Mouse (Mus musculus) kidney, postnatal 10 days (tissue): ENCODE results near the gene Fgfr1op.

Experiments
- DNase-seq: peaks from one replicate; pipeline ENCODE4 v3.0.0; 2021; ENCODE audit warnings: mixed read lengths

Gene Fgfr1op

DNA sequence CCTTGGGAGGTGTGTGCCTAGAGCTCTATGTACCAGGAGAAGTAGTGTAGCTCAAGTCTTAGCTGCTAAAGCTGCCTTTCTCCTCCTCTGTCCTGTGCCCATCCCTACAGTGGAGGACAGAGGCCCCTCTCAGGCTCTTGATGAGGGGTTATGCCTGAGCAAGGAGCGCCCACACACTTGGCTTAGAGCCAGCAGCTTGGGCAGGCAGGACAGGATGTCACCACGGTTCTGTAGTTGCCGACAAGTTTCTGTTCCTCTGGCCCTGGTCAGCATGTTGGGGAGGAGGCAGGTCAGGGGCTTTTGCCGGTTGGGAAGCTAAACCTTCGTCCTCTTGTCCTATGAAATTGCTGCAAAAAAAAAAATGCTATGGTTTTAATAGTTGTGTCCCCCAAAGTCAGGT, 66.8 kb downstream of the Fgfr1op start:
- peak; percentile 46 for DNase-seq

DNA sequence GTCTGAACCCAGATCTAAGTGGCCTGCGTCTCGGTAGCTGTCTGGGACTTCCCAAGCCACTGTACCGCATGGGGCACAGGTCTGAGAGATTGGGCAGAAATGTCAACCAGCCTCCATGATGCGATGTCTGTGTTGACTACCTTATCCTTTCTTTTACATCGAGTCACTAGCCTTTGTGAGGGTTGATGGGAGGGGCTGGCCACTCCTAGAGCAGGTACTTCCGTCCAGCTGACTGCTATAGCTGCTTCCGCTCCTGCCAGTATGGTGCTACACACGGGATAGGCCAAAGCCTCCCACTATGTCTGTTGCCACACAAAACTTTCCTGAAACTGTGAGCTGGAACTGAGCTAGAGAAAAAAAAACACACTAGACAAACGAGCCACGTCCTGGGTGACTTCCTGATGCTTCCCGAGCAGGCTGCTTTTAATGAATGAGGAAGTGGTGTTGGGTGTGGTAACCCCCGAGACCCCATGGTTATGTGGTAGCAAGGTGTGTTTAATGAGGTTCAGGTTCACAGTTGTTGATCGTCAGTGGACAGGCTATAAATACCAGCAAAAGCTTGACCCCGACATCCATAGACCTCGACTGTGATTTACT, 68.4 kb downstream of the Fgfr1op start:
- DNase-seq: no peak

DNA sequence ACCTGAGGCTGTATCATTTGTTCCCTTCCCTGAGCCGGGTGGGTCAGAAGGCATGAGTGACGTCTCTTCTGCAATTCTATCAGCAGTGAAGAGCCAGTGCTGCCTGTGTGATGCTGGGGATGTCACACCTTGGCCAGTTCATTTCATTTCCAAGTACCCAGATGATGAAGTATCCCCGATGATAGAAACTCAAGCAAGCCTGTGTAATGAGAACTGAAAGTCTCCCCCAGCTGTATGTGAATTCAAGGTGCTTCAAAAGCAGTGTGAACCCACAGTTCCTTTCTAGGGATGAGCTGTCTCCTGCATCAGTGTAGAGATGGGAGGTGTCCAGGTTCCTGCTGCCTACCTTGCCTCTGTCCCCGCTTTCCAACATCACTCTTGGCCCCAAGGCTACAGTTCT, 69.2 kb downstream of the Fgfr1op start:
- no peak for DNase-seq

DNA sequence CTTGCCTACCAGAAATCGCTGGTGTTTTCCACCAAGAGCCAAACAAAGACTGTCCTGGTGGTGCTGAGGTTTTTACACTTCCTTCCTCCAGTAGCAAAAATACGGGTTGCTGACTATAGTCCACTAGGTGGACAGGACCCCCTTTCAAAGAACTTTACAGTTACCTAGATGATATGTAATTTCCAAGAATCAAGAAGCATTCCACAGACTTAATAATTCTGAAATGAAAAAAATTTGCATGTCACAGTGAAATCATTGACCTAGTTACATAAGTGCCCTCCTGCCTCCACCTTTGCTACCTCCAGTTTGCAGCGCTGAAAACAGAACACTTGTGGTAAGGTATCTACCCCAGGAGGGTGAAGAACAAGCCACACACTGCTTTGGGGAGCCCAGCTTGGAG, 70.4 kb downstream of the Fgfr1op start, which contains the start of gene Ccr6:
Ccr6 (plus strand) TSS at position 301 of the 400 bp plus-strand sequence.
- DNase-seq: no peak

DNA sequence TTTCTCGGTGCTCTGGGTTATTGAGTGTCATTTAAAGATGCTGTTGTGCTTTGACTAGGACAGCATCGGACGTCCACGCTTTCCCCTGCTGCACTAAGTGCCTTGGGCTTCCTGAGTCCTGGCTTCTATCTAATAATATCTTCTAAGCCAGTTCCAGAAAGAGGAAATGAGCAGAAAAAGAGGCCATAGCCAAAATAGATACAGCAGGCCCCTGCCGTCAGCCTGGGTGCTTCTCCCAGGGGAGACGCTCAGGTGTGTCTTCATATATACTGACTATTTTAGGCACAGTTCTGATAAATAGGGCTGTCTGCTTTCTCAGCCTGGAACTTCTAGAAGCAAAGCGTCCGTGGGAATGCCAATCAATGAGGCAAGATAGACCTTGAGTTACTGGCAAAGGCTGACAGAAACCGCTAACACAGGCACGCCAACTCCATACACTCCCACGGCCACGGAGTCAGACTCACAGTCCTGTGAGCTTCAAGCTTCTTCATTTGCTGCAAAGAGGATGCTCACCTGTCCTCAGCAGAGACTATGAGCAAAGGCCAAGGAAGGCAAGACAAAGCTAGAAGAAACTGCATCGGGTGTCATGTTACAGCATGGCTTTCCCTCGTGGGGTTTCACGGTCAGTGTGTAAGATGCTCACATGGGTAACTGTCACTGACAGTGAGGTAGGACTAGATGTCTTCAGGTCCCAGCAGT, 72.9 kb downstream of the Fgfr1op start:
- DNase-seq: no peak

DNA sequence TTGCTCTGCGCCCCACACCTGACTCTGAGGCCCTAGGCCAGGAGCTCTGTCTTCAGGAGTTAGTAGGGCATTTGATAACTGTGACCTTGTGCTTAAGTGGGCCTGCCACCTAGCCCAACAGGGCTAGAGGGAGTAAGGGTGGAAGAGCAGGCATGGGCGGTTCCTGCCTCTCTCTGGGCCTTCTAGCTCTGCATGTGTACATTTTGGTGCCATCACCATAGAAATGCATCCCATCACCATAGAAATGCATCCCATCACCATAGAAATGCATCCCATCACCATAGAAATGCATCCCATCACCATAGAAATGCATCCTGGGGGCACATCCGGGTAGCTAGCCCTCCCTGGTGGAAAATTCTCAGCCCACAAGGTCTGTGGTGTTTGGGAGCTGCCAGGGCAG, 74.3 kb downstream of the Fgfr1op start:
- no peak for DNase-seq

DNA sequence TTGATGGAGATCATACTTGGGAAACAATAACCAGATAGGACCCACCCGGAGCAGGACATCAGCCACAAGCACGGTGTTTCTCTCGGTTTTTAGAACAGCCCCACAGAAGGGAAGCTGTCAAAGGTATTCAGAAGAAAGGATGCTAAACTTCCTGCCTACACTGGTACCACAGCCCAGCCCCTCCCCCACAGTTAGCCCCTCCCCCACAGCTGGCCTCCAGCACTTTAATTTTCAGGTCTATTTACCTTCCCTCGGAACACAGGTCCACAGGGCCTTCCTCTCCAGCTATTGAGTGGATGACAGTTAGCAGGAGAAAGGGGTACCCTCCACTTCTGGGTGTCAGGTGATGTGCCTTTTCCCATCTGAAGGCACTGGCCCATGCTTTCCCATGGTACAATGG, 75.2 kb downstream of the Fgfr1op start:
- DNase-seq: no peak

DNA sequence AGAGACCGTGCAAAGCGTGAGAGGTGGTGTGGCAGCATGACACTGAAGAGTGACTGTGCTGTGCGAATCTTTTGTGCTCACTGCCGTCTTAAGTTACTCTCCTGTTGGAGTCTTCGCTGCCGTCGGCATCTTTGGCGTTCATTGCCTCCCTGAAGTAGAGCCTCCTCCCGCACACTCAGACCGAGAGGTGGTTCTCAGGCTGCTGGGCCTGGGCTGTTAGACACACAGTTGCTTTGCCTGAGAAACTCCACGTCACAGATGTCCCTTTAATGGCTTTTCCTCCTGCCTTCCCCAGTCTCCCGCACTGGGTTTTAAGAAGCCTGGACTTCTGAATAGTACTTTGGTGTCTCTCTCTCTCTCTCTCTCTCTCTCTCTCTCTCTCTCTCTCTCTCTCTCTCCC, 76.3 kb downstream of the Fgfr1op start:
- DNase-seq: no peak

DNA sequence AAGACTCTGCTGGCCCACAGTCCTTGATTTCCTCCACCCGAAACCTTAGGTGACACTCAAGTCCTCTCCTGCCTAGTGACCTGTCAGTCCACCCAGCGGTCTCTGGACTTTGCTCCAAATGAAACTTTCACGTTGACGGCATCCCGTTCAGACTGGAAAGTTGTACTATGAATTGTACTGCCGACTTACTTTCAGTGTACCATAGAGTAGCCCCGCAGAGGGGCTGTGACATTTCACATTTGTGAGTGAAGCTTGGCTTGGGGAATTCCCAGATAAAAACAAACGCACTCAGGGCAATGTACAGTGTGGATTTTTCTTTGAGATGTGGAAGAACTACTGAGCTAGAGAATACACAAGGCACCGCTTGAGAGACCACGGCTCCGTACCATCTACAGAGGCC, 76.9 kb downstream of the Fgfr1op start:
- no peak for DNase-seq

DNA sequence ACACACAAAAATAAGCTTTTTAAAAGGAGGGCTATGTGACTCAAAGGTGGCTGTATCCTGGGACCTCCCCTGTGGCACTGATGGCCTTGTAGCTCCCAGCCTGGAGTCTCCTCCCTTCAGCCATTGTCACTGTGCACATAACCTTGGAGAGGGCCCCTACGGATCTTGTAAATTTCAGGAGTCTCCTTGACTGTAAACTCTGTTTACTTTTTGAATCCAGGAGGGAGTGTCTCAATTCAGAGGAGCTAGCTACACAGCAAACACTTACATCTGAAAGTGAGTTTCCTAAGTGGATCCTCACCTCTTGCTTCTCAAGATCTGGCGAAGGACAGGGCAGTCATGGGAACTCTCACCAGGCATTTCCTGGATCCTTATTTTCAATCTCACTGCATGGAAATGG, 78.8 kb downstream of the Fgfr1op start:
- DNase-seq: no peak

DNA sequence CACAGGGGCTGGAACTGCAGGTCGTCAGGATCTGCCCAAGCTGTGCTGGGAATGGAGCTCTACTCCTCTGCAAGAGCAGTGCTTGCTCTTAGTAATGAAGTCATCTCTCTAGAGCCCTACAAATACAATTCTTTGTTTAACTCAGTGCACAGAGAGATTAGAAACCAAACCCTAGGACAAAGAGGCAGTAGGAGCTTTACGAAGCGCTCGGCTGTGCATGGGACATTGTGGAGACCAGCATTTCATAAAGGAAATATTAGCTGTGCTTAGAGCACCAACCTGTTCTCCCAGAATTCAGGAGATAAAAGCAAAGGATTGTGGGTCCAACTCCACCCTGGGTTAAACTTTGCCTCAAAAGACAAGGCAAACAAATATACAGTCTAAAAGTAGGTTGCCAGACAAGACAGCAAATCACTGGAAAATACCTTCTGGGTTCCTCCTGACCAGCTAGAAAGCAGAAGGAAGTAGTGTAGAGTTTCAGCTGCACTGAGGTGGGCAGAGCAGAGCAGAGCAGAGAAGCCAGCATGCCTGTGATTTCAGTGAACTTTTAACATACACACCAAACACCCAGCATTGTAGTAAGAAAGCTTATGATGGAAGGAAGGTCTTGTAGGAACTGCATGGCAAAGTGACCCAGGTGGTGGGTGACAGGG, 80.9 kb downstream of the Fgfr1op start:
- no peak for DNase-seq
